In genomic region chr2:180701053-180701766, GRCm38 (mm10) we compare ENCODE assay signal across 8 mouse cellular contexts. TPM values are rescaled to one million over a fixed set of nuclear protein-coding genes. Genes with fewer than 3 reads are reported as not detected.
A peak's percentile ranks its signal among the peaks of the same experiment; 100 is the strongest.
DNase-seq lines count a peak whose midpoint lies in the region; ATAC-seq and TF ChIP-seq lines count a peak whose summit lies in the region.

No protein-coding gene starts in this region.

- TF ChIP-seq POLR2A in cortical plate, adult 2 months (IDR thresholded peaks at IDR 0.05; ENCODE audit: extremely low read depth, insufficient read depth, low read length) = no peak

- DNase-seq in lung, postnatal 14 days = no peak
- DNase-seq in mesoderm, embryonic 11.5 days (ENCODE audit: low read depth, low spot score) = peak; percentile 29
- DNase-seq in urinary bladder, postnatal 25 days (ENCODE audit: low spot score) = no peak
- DNase-seq in thymus, postnatal 4 days = no peak
- no peak for DNase-seq in cerebellum, postnatal 14 days

- H3K36me3 ChIP-seq in lung, embryonic 15.5 days = no peaks in the 10 kb centered on the region
- no peaks in the 10 kb centered on the region for H3K36me3 ChIP-seq in hindbrain, embryonic 15.5 days

- H3K4me3 ChIP-seq in lung, embryonic 15.5 days = peak overlapping the region; percentile 88
- peak overlapping the region; percentile 74 for H3K4me3 ChIP-seq in cortical plate, adult 2 months (ENCODE audit: insufficient read depth, low read length)
- H3K4me3 ChIP-seq in hindbrain, embryonic 15.5 days = peak overlapping the region; percentile 90

- peak overlapping the region; percentile 96 for H3K9ac ChIP-seq in lung, embryonic 15.5 days
- H3K9ac ChIP-seq in hindbrain, embryonic 15.5 days = peak overlapping the region; percentile 98

- WGBS in lung, embryonic 15.5 days = 3% methylated on average over 26 of the region's 26 CpGs
- 8% methylated on average over 26 of the region's 26 CpGs for WGBS in hindbrain, embryonic 15.5 days

- no peaks in the 10 kb centered on the region for H3K27me3 ChIP-seq in lung, embryonic 15.5 days
- no peaks in the 10 kb centered on the region for H3K27me3 ChIP-seq in hindbrain, embryonic 15.5 days

- H3K27ac ChIP-seq in lung, embryonic 15.5 days = peak overlapping the region; percentile 90
- H3K27ac ChIP-seq in cortical plate, adult 2 months (ENCODE audit: insufficient read depth, low read length) = peak overlapping the region; percentile 95
- peak overlapping the region; percentile 96 for H3K27ac ChIP-seq in hindbrain, embryonic 15.5 days (replicated peaks)

- peaks cover 44% of the 10 kb centered on the region for H3K4me1 ChIP-seq in lung, embryonic 15.5 days
- H3K4me1 ChIP-seq in cortical plate, adult 2 months (ENCODE audit: control insufficient read depth, insufficient read depth, low read length) = peaks cover 11% of the 10 kb centered on the region
- H3K4me1 ChIP-seq in hindbrain, embryonic 15.5 days (replicated peaks) = peaks cover 46% of the 10 kb centered on the region

- TF ChIP-seq CTCF in cortical plate, adult 2 months (IDR thresholded peaks at IDR 0.05; ENCODE audit: extremely low read depth, insufficient read depth, low read length) = no peak

- H3K4me2 ChIP-seq in lung, embryonic 15.5 days = peak overlapping the region; percentile 88
- peak overlapping the region; percentile 93 for H3K4me2 ChIP-seq in hindbrain, embryonic 15.5 days

- ATAC-seq in lung, embryonic 15.5 days (ENCODE audit: borderline replicate concordance, extremely low read depth, low FRiP score, low TSS enrichment) = peak; percentile 9; the same call in 1 of the 2 replicates
- peak; percentile 23; the same call in 1 of the 2 replicates for ATAC-seq in hindbrain, embryonic 15.5 days (ENCODE audit: low FRiP score, low read depth)

- H3K9me3 ChIP-seq in lung, embryonic 15.5 days = no peaks in the 10 kb centered on the region
- no peaks in the 10 kb centered on the region for H3K9me3 ChIP-seq in hindbrain, embryonic 15.5 days

RNA-seq across cellular contexts. Expression of gene Dido1, which starts 8.6 kb away (rescaled TPM):
- polyA plus RNA-seq in lung, embryonic 15.5 days (2015; fragmentation: Nextera tagmentation; extraction: Ambion mirVana) = 29.3 and 31.7 TPM in 2 replicates
- 28.1 and 32.9 TPM in 2 replicates for polyA plus RNA-seq in cortical plate, adult 2 months (2012; rRNA removed)
- polyA plus RNA-seq in hindbrain, embryonic 15.5 days (2015; fragmentation: Nextera tagmentation; extraction: Ambion mirVana) = 24.4 and 27.8 TPM in 2 replicates

RNA-seq across cellular contexts. Expression of gene Gid8, which starts 8.7 kb away (rescaled TPM):
- polyA plus RNA-seq in lung, embryonic 15.5 days (2015; fragmentation: Nextera tagmentation; extraction: Ambion mirVana) = 55.0 and 56.0 TPM in 2 replicates
- 57.5 and 60.4 TPM in 2 replicates for polyA plus RNA-seq in cortical plate, adult 2 months (2012; rRNA removed)
- 51.6 and 54.9 TPM in 2 replicates for polyA plus RNA-seq in hindbrain, embryonic 15.5 days (2015; fragmentation: Nextera tagmentation; extraction: Ambion mirVana)

RNA-seq across cellular contexts. Expression of gene Slc17a9, which starts 23.9 kb away (rescaled TPM):
- 0.72 and 1.9 TPM in 2 replicates for polyA plus RNA-seq in lung, embryonic 15.5 days (2015; fragmentation: Nextera tagmentation; extraction: Ambion mirVana)
- 1.0 and 1.3 TPM in 2 replicates for polyA plus RNA-seq in cortical plate, adult 2 months (2012; rRNA removed)
- 0.29 and 0.33 TPM in 2 replicates for polyA plus RNA-seq in hindbrain, embryonic 15.5 days (2015; fragmentation: Nextera tagmentation; extraction: Ambion mirVana)

RNA-seq across cellular contexts. Expression of gene Tcfl5, which starts 58.7 kb away (rescaled TPM):
- 0.10 and 0.22 TPM in 2 replicates for polyA plus RNA-seq in lung, embryonic 15.5 days (2015; fragmentation: Nextera tagmentation; extraction: Ambion mirVana)
- polyA plus RNA-seq in cortical plate, adult 2 months (2012; rRNA removed) = 0.91 and 1.1 TPM in 2 replicates
- 0.87 and 0.96 TPM in 2 replicates for polyA plus RNA-seq in hindbrain, embryonic 15.5 days (2015; fragmentation: Nextera tagmentation; extraction: Ambion mirVana)
